Mouse (Mus musculus) thymus, adult 2 months (tissue): ENCODE data around the gene Fam71a.

Experiments
- CTCF ChIP-seq: fragments of 200-500 bp; IDR thresholded peaks from 2 replicates; pipeline ENCODE4 v1.5.1; 2012; ENCODE audit warnings: mild to moderate bottlenecking, control low read depth, low read length, moderate library complexity, borderline replicate concordance; ENCODE audit not compliant: control insufficient read depth, poor library complexity, insufficient read depth; ENCODE audit errors: extremely low read depth
- POLR2A ChIP-seq: fragments of 200-500 bp; IDR thresholded peaks from 2 replicates; pipeline ENCODE4 v1.6.1; 2012; ENCODE audit warnings: mild to moderate bottlenecking, low read length, control low read depth, moderate library complexity; ENCODE audit not compliant: control insufficient read depth, poor library complexity, insufficient read depth; ENCODE audit errors: extremely low read depth

GRCm38 (mm10) chr1:191204876-191205275 lies 40.3 kb upstream of the Fam71a start:
- TF ChIP-seq CTCF (no peak), POLR2A (no peak)
